In the genomic region with DNA sequence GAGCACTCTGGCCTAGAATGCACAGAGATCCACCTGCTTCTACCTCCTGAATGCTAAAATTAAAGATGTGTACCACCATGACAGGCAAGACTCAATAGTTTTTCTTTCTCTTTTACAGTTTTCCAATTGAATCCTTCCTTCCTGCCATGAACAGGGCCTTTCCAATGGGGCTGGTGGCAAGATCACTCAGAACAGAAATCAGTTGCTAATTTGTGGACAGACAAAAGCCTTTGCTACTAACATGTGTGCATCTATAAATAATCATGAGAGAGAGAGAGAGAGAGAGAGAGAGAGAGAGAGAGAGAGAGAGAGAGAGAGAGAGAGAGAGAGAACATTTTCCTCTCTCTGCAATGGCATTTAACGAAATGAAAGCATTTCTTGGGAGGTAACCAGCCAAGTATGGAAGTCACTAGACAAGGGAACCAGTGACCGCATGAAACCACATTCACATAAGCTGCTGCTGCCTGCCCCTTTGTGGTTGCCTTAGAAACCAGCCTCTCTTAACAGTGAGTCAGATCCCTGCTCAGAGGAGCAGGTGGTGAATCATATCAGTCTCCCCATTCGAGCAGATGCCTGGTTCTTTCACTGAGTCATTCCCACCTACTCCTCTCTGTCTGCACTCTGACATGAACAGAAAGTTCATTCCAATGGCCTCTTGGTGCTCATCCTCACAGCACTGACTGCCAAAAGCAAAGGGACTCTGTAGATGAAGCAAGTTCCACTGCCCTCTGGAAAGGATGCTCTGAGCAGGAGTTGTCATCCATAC, we compare ENCODE assay signal across 9 mouse cellular contexts.
DNase-seq lines count a peak whose midpoint lies in the region; ATAC-seq and TF ChIP-seq lines count a peak whose summit lies in the region.
"Had no signal": no experiment of that assay in that cellular context is flagged by ENCODE, and none has a peak within 500 bp of the region (broad histone marks: within the 10 kb centered on the region; RNA-seq: fewer than 3 reads in every experiment).

No protein-coding gene starts in this region.

- H3K9me3 ChIP-seq in hindbrain, postnatal 0 days (ENCODE audit: low read length): no peaks in the 10 kb centered on the region
- no peaks in the 10 kb centered on the region for H3K9me3 ChIP-seq in midbrain, embryonic 12.5 days
- no peaks in the 10 kb centered on the region for H3K9me3 ChIP-seq in intestine, postnatal 0 days (ENCODE audit: control insufficient read depth)

- H3K27ac ChIP-seq in kidney, adult 2 months (ENCODE audit: insufficient read depth, low read depth, low read length): no peak overlapping the region
- peak overlapping the region; percentile 45; the same call in 1 of the 2 replicates for H3K27ac ChIP-seq in hindbrain, postnatal 0 days
- peak overlapping the region; percentile 56 for H3K27ac ChIP-seq in midbrain, embryonic 12.5 days (replicated peaks)
- no peak overlapping the region for H3K27ac ChIP-seq in intestine, postnatal 0 days (ENCODE audit: low read depth, low read length)

- H3K36me3 ChIP-seq in kidney, adult 2 months (ENCODE audit: control insufficient read depth, insufficient read depth, low read length): no peaks in the 10 kb centered on the region
- H3K36me3 ChIP-seq in hindbrain, postnatal 0 days (ENCODE audit: insufficient read depth, low read length): no peaks in the 10 kb centered on the region
- no peaks in the 10 kb centered on the region for H3K36me3 ChIP-seq in midbrain, embryonic 12.5 days
- no peaks in the 10 kb centered on the region for H3K36me3 ChIP-seq in intestine, postnatal 0 days (ENCODE audit: control insufficient read depth, insufficient read depth)
- H3K36me3 ChIP-seq: G1E had no signal

- ATAC-seq in hindbrain, postnatal 0 days: peak; percentile 96
- ATAC-seq in midbrain, embryonic 12.5 days (ENCODE audit: low FRiP score, low read depth): peak; percentile 92
- no peak for ATAC-seq in intestine, postnatal 0 days
- no peak for ATAC-seq in erythroid progenitor cell, adult 5-6 weeks (replicated peaks; ENCODE audit: low FRiP score, poor library complexity, severe bottlenecking)

- no peaks in the 10 kb centered on the region; the same call in 1 of the 2 replicates for H3K4me1 ChIP-seq in kidney, adult 2 months (ENCODE audit: control insufficient read depth, insufficient read depth, low read length)
- peaks cover 8% of the 10 kb centered on the region; the same call in 1 of the 2 replicates for H3K4me1 ChIP-seq in hindbrain, postnatal 0 days (ENCODE audit: insufficient read depth, low read length)
- peaks cover 14% of the 10 kb centered on the region for H3K4me1 ChIP-seq in midbrain, embryonic 12.5 days
- no peaks in the 10 kb centered on the region for H3K4me1 ChIP-seq in intestine, postnatal 0 days (replicated peaks; ENCODE audit: control insufficient read depth, insufficient read depth, low read length)

- TF ChIP-seq POLR2A in kidney, adult 2 months (IDR thresholded peaks at IDR 0.05; ENCODE audit: low read depth, low read length): no peak

- DNase-seq in kidney, adult 2 months: peak; percentile 16
- DNase-seq in kidney, adult 8-10 months: no peak
- DNase-seq in embryo, embryonic 10.5 days (ENCODE audit: low spot score): peak; percentile 52
- DNase-seq in hindbrain, postnatal 0 days (ENCODE audit: low spot score): peak; percentile 80
- no peak for DNase-seq in thymus, postnatal 14 days

- 44% methylated on average over 3 of the region's 3 CpGs for WGBS in kidney, adult 2 months
- 11% methylated on average over 3 of the region's 3 CpGs for WGBS in hindbrain, postnatal 0 days
- 11% methylated on average over 3 of the region's 3 CpGs for WGBS in midbrain, embryonic 12.5 days
- 56% methylated on average over 3 of the region's 3 CpGs for WGBS in intestine, postnatal 0 days

- H3K27me3 ChIP-seq in kidney, adult 2 months (replicated peaks; ENCODE audit: control insufficient read depth, insufficient read depth, low read length): no peaks in the 10 kb centered on the region
- H3K27me3 ChIP-seq in hindbrain, postnatal 0 days (ENCODE audit: insufficient read depth, low read length): no peaks in the 10 kb centered on the region
- H3K27me3 ChIP-seq in midbrain, embryonic 12.5 days: no peaks in the 10 kb centered on the region
- H3K27me3 ChIP-seq in intestine, postnatal 0 days (replicated peaks; ENCODE audit: control insufficient read depth, insufficient read depth, low read length): no peaks in the 10 kb centered on the region

- TF ChIP-seq CTCF in kidney, adult 2 months (conservative IDR thresholded peaks at IDR 0.05; ENCODE audit: insufficient read depth, insufficient read length, low read depth, low read length): no peak
- peak; percentile 44 for TF ChIP-seq CTCF in hindbrain, postnatal 0 days (IDR thresholded peaks at IDR 0.05; ENCODE audit: low read depth)
- TF ChIP-seq CTCF in intestine, postnatal 0 days (IDR thresholded peaks at IDR 0.05; ENCODE audit: low read depth): no peak

- no peak overlapping the region for H3K4me3 ChIP-seq in kidney, adult 2 months (ENCODE audit: insufficient read depth, low read depth, low read length)
- no peak overlapping the region for H3K4me3 ChIP-seq in hindbrain, postnatal 0 days (ENCODE audit: low read length)
- no peak overlapping the region for H3K4me3 ChIP-seq in midbrain, embryonic 12.5 days
- H3K4me3 ChIP-seq in intestine, postnatal 0 days (ENCODE audit: low read depth, low read length): no peak overlapping the region

- no peak overlapping the region for H3K4me2 ChIP-seq in hindbrain, postnatal 0 days (ENCODE audit: low read depth, low read length)
- H3K4me2 ChIP-seq in midbrain, embryonic 12.5 days (replicated peaks): no peak overlapping the region
- H3K4me2 ChIP-seq in intestine, postnatal 0 days (replicated peaks; ENCODE audit: low read depth): no peak overlapping the region

- H3K9ac ChIP-seq in hindbrain, postnatal 0 days (replicated peaks; ENCODE audit: low read length): no peak overlapping the region
- H3K9ac ChIP-seq in midbrain, embryonic 12.5 days (replicated peaks): no peak overlapping the region
- no peak overlapping the region for H3K9ac ChIP-seq in intestine, postnatal 0 days (ENCODE audit: low read depth, low read length)

Comparison
In these comparisons a context has a peak if more than half of its experiments do, and no peak if none do; other contexts are left out.
1. DNase-seq: peak in kidney, adult 2 months (single experiment), embryo, embryonic 10.5 days (single experiment) and hindbrain, postnatal 0 days (single experiment); none in kidney, adult 8-10 months (0 of 2) and thymus, postnatal 14 days (single experiment).
2. H3K27ac ChIP-seq: peak in hindbrain, postnatal 0 days (single experiment) and midbrain, embryonic 12.5 days (single experiment); none in kidney, adult 2 months (single experiment) and intestine, postnatal 0 days (single experiment).
3. ATAC-seq: peak in hindbrain, postnatal 0 days (single experiment) and midbrain, embryonic 12.5 days (single experiment); none in intestine, postnatal 0 days (single experiment) and erythroid progenitor cell, adult 5-6 weeks (single experiment).